Mouse (Mus musculus): ENCODE results near the gene Dusp2. TPM values are rescaled to one million over a fixed set of nuclear protein-coding genes. Genes with fewer than 3 reads are reported as not detected.
"Not testable (repeated sequence)": the region's sequence is repeated elsewhere in the genome, so short reads cannot be mapped to it uniquely, and the experiment has no call there.

Dusp2 gene
- polyA plus RNA-seq (2015; fragmentation: Nextera tagmentation; extraction: Ambion mirVana), result 8.2 and 10.3 TPM in 2 replicates

- Histone ChIP-seq H3K9me3 (replicated peaks; ENCODE audit: low read length) (no peaks in the 10 kb centered on the region), H3K4me3 (replicated peaks; ENCODE audit: low read depth, low read length) (peak within 1 kb of the TSS; percentile 55), H3K27me3 (ENCODE audit: insufficient read depth, low read length) (no peaks in the 10 kb centered on the region), H3K4me2 (ENCODE audit: low read length) (peak within 1 kb of the TSS; percentile 80), H3K9ac (ENCODE audit: low read depth, low read length) (peak within 1 kb of the TSS; percentile 57), H3K27ac (peak within 1 kb of the TSS; percentile 31), H3K36me3 (ENCODE audit: insufficient read depth, low read length) (no peaks in the 10 kb centered on the region), H3K4me1 (replicated peaks; ENCODE audit: insufficient read depth, low read length) (peaks cover 10% of the 10 kb centered on the region)
- WGBS, result 1% methylated on average over 64 of the region's 76 CpGs
- ATAC-seq (replicated peaks; ENCODE audit: low FRiP score, low read depth) (peak; percentile 88), DNase-seq (ENCODE audit: low spot score) (peak; percentile 89)
- no peak for TF ChIP-seq CTCF (IDR thresholded peaks at IDR 0.05; ENCODE audit: low read depth)
Observed at GRCm38 (mm10) chr2:127335767-127336496, at the start of gene Dusp2. TSS of gene Dusp2 (plus strand) at chr2:127336159.

- Histone ChIP-seq H3K27ac (peak overlapping the region; percentile 55; the same call in 1 of the 2 replicates), H3K4me1 (replicated peaks; ENCODE audit: insufficient read depth, low read length) (no peaks in the 10 kb centered on the region), H3K9ac (ENCODE audit: low read depth, low read length) (no peak overlapping the region), H3K36me3 (ENCODE audit: insufficient read depth, low read length) (peaks cover 42% of the 10 kb centered on the region), H3K4me3 (replicated peaks; ENCODE audit: low read depth, low read length) (no peak overlapping the region), H3K9me3 (replicated peaks; ENCODE audit: low read length) (no peaks in the 10 kb centered on the region), H3K27me3 (ENCODE audit: insufficient read depth, low read length) (no peaks in the 10 kb centered on the region), H3K4me2 (ENCODE audit: low read length) (no peak overlapping the region)
- no peak for TF ChIP-seq CTCF (IDR thresholded peaks at IDR 0.05; ENCODE audit: low read depth)
- peak; percentile 52; the same call in 1 of the 2 replicates for ATAC-seq (replicated peaks; ENCODE audit: low FRiP score, low read depth)
- peak; percentile 50 for DNase-seq (ENCODE audit: low spot score)
- 25% methylated on average over 4 of the region's 4 CpGs for WGBS
Observed at GRCm38 (mm10) chr2:127292250-127292649, 43.7 kb upstream of the Dusp2 start.

GRCm38 (mm10) chr2:127297001-127297805 lies 38.8 kb upstream of the Dusp2 start:
- DNase-seq (ENCODE audit: low spot score), result no peak
- TF ChIP-seq CTCF (IDR thresholded peaks at IDR 0.05; ENCODE audit: low read depth), result no peak
- no peak overlapping the region for H3K9ac ChIP-seq (ENCODE audit: low read depth, low read length)
- H3K4me3 ChIP-seq (replicated peaks; ENCODE audit: low read depth, low read length), result no peak overlapping the region
- no peaks in the 10 kb centered on the region for H3K27me3 ChIP-seq (ENCODE audit: insufficient read depth, low read length)
- ATAC-seq (replicated peaks; ENCODE audit: low FRiP score, low read depth), result no peak
- peaks cover 50% of the 10 kb centered on the region for H3K36me3 ChIP-seq (ENCODE audit: insufficient read depth, low read length)
- H3K27ac ChIP-seq, result no peak overlapping the region
- H3K9me3 ChIP-seq (replicated peaks; ENCODE audit: low read length), result no peaks in the 10 kb centered on the region
- no peak overlapping the region for H3K4me2 ChIP-seq (ENCODE audit: low read length)
- WGBS, result 76% methylated on average over 7 of the region's 7 CpGs
- no peaks in the 10 kb centered on the region for H3K4me1 ChIP-seq (replicated peaks; ENCODE audit: insufficient read depth, low read length)

DNA sequence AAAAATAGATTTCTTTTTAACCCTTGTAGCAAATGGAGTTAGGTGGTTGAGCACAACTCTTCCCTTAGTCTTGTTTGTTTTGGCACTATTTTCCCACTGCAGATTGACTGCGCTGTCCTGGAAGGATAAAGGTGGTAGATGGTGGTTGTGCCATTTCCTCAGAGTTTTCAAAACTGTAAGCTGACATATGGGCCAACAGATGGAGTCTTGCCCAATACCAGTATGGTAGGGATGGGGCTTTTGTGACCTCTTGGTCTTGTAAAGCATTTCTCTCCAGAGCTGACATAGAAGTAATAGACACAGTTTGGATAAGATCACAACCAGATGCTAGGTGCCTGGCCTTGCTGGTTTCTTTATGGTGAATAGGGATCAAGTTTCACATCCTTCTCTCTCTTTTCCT lies 37.9 kb upstream of the Dusp2 start:
- DNase-seq (ENCODE audit: low spot score) (no peak), ATAC-seq (replicated peaks; ENCODE audit: low FRiP score, low read depth) (no peak)
- peaks cover 48% of the 10 kb centered on the region for H3K36me3 ChIP-seq (ENCODE audit: insufficient read depth, low read length)
- H3K27me3 ChIP-seq (ENCODE audit: insufficient read depth, low read length), result no peaks in the 10 kb centered on the region
- H3K27ac ChIP-seq, result no peak overlapping the region
- no peak overlapping the region for H3K9ac ChIP-seq (ENCODE audit: low read depth, low read length)
- H3K4me2 ChIP-seq (ENCODE audit: low read length), result no peak overlapping the region
- H3K4me3 ChIP-seq (replicated peaks; ENCODE audit: low read depth, low read length), result no peak overlapping the region
- H3K9me3 ChIP-seq (replicated peaks; ENCODE audit: low read length), result no peaks in the 10 kb centered on the region
- TF ChIP-seq CTCF (IDR thresholded peaks at IDR 0.05; ENCODE audit: low read depth), result no peak
- no peaks in the 10 kb centered on the region for H3K4me1 ChIP-seq (replicated peaks; ENCODE audit: insufficient read depth, low read length)
- WGBS, result 100% methylated on average over 1 of the region's 1 CpGs

DNA sequence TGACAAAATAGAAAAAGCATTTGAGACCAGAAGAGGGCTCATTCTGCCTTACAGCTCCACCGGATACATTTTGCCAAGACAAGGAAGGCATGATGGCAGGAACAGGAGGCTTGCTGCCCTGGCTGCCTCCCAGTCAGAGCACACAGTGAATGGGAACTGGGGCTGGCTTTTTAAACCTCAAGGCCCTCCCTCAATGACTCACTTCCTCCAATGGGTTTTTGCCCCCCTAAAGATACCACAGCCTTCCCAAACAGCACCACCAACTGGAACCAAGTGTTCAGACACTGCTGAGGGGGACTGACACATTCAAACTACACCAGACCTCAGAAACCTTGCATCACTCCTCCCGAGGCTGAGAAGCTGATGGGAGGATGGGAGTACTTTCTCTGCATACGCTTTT lies 35.3 kb upstream of the Dusp2 start:
- 72% methylated on average over 3 of the region's 3 CpGs for WGBS

DNA sequence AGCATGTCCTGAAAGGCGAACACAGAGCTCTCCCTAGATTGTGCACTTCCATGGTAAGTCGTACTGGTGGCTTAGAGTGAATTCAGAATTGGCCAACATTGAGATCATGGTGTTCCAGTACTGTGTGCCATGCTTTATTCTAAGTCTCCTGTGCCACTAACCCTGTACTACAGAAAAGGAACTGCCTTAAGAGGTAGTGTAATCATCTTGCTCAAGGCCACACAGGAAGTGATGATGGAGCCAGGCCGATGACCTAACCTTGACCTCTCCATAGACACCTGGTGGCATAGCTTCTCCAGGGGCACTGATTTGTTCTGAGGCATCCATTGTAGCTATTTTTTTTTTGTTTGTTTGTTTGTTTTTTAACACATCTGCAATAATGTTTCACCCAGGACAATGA lies 34.1 kb upstream of the Dusp2 start:
- H3K9me3 ChIP-seq (replicated peaks; ENCODE audit: low read length), result no peaks in the 10 kb centered on the region
- TF ChIP-seq CTCF (IDR thresholded peaks at IDR 0.05; ENCODE audit: low read depth), result no peak
- H3K36me3 ChIP-seq (ENCODE audit: insufficient read depth, low read length), result peaks cover 28% of the 10 kb centered on the region
- H3K9ac ChIP-seq (ENCODE audit: low read depth, low read length), result no peak overlapping the region
- no peak for ATAC-seq (replicated peaks; ENCODE audit: low FRiP score, low read depth)
- no peaks in the 10 kb centered on the region for H3K27me3 ChIP-seq (ENCODE audit: insufficient read depth, low read length)
- WGBS, result 92% methylated on average over 3 of the region's 3 CpGs
- no peak for DNase-seq (ENCODE audit: low spot score)
- no peaks in the 10 kb centered on the region for H3K4me1 ChIP-seq (replicated peaks; ENCODE audit: insufficient read depth, low read length)
- no peak overlapping the region for H3K4me3 ChIP-seq (replicated peaks; ENCODE audit: low read depth, low read length)
- no peak overlapping the region for H3K27ac ChIP-seq
- no peak overlapping the region for H3K4me2 ChIP-seq (ENCODE audit: low read length)

More for the DNA sequence above, 35.3 kb upstream of the Dusp2 start:
- H3K27me3 ChIP-seq (ENCODE audit: insufficient read depth, low read length), result no peaks in the 10 kb centered on the region
- no peak overlapping the region for H3K4me3 ChIP-seq (replicated peaks; ENCODE audit: low read depth, low read length)
- ATAC-seq (replicated peaks; ENCODE audit: low FRiP score, low read depth) (no peak), DNase-seq (ENCODE audit: low spot score) (no peak)
- no peak overlapping the region for H3K9ac ChIP-seq (ENCODE audit: low read depth, low read length)
- H3K9me3 ChIP-seq (replicated peaks; ENCODE audit: low read length), result no peaks in the 10 kb centered on the region
- H3K27ac ChIP-seq, result no peak overlapping the region
- H3K4me1 ChIP-seq (replicated peaks; ENCODE audit: insufficient read depth, low read length), result no peaks in the 10 kb centered on the region
- peaks cover 33% of the 10 kb centered on the region for H3K36me3 ChIP-seq (ENCODE audit: insufficient read depth, low read length)
- no peak overlapping the region for H3K4me2 ChIP-seq (ENCODE audit: low read length)
- no peak for TF ChIP-seq CTCF (IDR thresholded peaks at IDR 0.05; ENCODE audit: low read depth)

- peaks cover 11% of the 10 kb centered on the region; the same call in 1 of the 2 replicates for H3K36me3 ChIP-seq (ENCODE audit: insufficient read depth, low read length)
- DNase-seq (ENCODE audit: low spot score); H3K27me3 ChIP-seq (ENCODE audit: insufficient read depth, low read length); H3K9me3 ChIP-seq (replicated peaks; ENCODE audit: low read length); H3K9ac ChIP-seq (ENCODE audit: low read depth, low read length); H3K4me2 ChIP-seq (ENCODE audit: low read length); H3K4me1 ChIP-seq (replicated peaks; ENCODE audit: insufficient read depth, low read length); H3K4me3 ChIP-seq (replicated peaks; ENCODE audit: low read depth, low read length); ATAC-seq (replicated peaks; ENCODE audit: low FRiP score, low read depth); H3K27ac ChIP-seq: not testable (repeated sequence)
- WGBS, result 91% methylated on average over 4 of the region's 4 CpGs
Observed at GRCm38 (mm10) chr2:127304192-127304591, 31.8 kb upstream of the Dusp2 start.

All from kidney, postnatal 0 days (tissue).